ENCODE assay signal across 9 mouse cellular contexts in genomic region chr12:85150321-85151001, GRCm38 (mm10). TPM values are rescaled to one million over a fixed set of nuclear protein-coding genes. Genes with fewer than 3 reads are reported as not detected.
DNase-seq lines count a peak whose midpoint lies in the region; ATAC-seq and TF ChIP-seq lines count a peak whose summit lies in the region.
"Had no signal": no experiment of that assay in that cellular context is flagged by ENCODE, and none has a peak within 500 bp of the region (broad histone marks: within the 10 kb centered on the region; RNA-seq: fewer than 3 reads in every experiment).

No protein-coding gene starts in this region.

- no peaks in the 10 kb centered on the region for H3K36me3 ChIP-seq in forebrain, embryonic 11.5 days (ENCODE audit: control insufficient read depth, insufficient read depth, low read length)
- no peaks in the 10 kb centered on the region for H3K36me3 ChIP-seq in limb, embryonic 12.5 days

- TF ChIP-seq POLR2A in olfactory bulb, adult 2 months (IDR thresholded peaks at IDR 0.05; ENCODE audit: insufficient read depth, low read depth, low read length), result no peak

- H3K4me3 ChIP-seq in layer of hippocampus, adult 2 months, result peak overlapping the region; percentile 84
- peak overlapping the region; percentile 27 for H3K4me3 ChIP-seq in forebrain, embryonic 11.5 days (ENCODE audit: low read depth, low read length)
- peak overlapping the region; percentile 22 for H3K4me3 ChIP-seq in limb, embryonic 12.5 days (replicated peaks)
- peak overlapping the region; percentile 71 for H3K4me3 ChIP-seq in olfactory bulb, adult 2 months (ENCODE audit: insufficient read depth, low read depth, low read length)

- no peaks in the 10 kb centered on the region for H3K4me1 ChIP-seq in forebrain, embryonic 11.5 days (replicated peaks; ENCODE audit: control insufficient read depth, insufficient read depth, low read length)
- peaks cover 20% of the 10 kb centered on the region for H3K4me1 ChIP-seq in limb, embryonic 12.5 days (replicated peaks)
- H3K4me1 ChIP-seq in olfactory bulb, adult 2 months (ENCODE audit: control insufficient read depth, insufficient read depth, low read length), result peaks cover 23% of the 10 kb centered on the region

- no peaks in the 10 kb centered on the region for H3K9me3 ChIP-seq in forebrain, embryonic 11.5 days (ENCODE audit: control insufficient read depth, low read length)
- H3K9me3 ChIP-seq in limb, embryonic 12.5 days, result no peaks in the 10 kb centered on the region

- no peak for DNase-seq in layer of hippocampus, adult 2 months (ENCODE audit: low spot score in 2 of 2)
- DNase-seq in layer of hippocampus, postnatal 36 days, result no peak
- DNase-seq in forebrain, embryonic 11.5 days (ENCODE audit: low spot score), result no peak
- no peak for DNase-seq in thymus, postnatal 14 days
- DNase-seq in left cerebral cortex, postnatal 4 days, result no peak
- no peak for DNase-seq in gastrocnemius, postnatal 14 days

- H3K9ac ChIP-seq in forebrain, embryonic 11.5 days (ENCODE audit: low read length), result peak overlapping the region; percentile 44
- H3K9ac ChIP-seq in limb, embryonic 12.5 days (replicated peaks), result no peak overlapping the region; the same call in 1 of the 2 replicates

- ATAC-seq in forebrain, embryonic 11.5 days (replicated peaks; ENCODE audit: low FRiP score), result no peak
- no peak for ATAC-seq in limb, embryonic 12.5 days (ENCODE audit: insufficient number of reproducible peaks, insufficient read depth, low FRiP score, low TSS enrichment, low read depth)

- H3K27me3 ChIP-seq in forebrain, embryonic 11.5 days (ENCODE audit: control insufficient read depth, insufficient read depth, low read length), result peaks cover 7% of the 10 kb centered on the region
- H3K27me3 ChIP-seq in limb, embryonic 12.5 days, result peaks cover 42% of the 10 kb centered on the region

- intact Hi-C loops in left cerebral cortex, postnatal 4 days (cut with DNase I), result no loop called here
- intact Hi-C loops in gastrocnemius, postnatal 14 days (cut with DNase I; ENCODE audit: low total_unique reads), result no loop called here

- H3K4me2 ChIP-seq in forebrain, embryonic 11.5 days (ENCODE audit: low read depth, low read length, severe bottlenecking), result peak overlapping the region; percentile 51
- peak overlapping the region; percentile 46 for H3K4me2 ChIP-seq in limb, embryonic 12.5 days

- TF ChIP-seq CTCF in layer of hippocampus, adult 2 months (conservative IDR thresholded peaks at IDR 0.05), result no peak
- TF ChIP-seq CTCF in olfactory bulb, adult 2 months (IDR thresholded peaks at IDR 0.05; ENCODE audit: insufficient read depth, low read depth, low read length), result no peak

- 11% methylated on average over 20 of the region's 20 CpGs for WGBS in forebrain, embryonic 11.5 days
- 11% methylated on average over 20 of the region's 20 CpGs for WGBS in limb, embryonic 12.5 days
- 13% methylated on average over 20 of the region's 20 CpGs for WGBS in olfactory bulb, adult 2 months

- peak overlapping the region; percentile 96 for H3K27ac ChIP-seq in layer of hippocampus, adult 2 months
- H3K27ac ChIP-seq in forebrain, embryonic 11.5 days (ENCODE audit: low read depth, low read length), result no peak overlapping the region
- H3K27ac ChIP-seq in limb, embryonic 12.5 days, result no peak overlapping the region
- H3K27ac ChIP-seq in olfactory bulb, adult 2 months (ENCODE audit: insufficient read depth, low read depth, low read length), result peak overlapping the region; percentile 55

RNA-seq across cellular contexts. Expression of gene Rps6kl1, which starts 0.6 kb away (rescaled TPM):
- total RNA-seq in layer of hippocampus, adult 2 months (2021), result 10 to 100 TPM; 39.0 to 40.0 TPM
- total RNA-seq in layer of hippocampus, postnatal 36 days (2021), result 10 to 100 TPM; 39.9 to 40.2 TPM
- 1.9 and 2.8 TPM in 2 replicates for polyA plus RNA-seq in forebrain, embryonic 11.5 days (2014; fragmentation: Nextera tagmentation; extraction: Ambion mirVana)
- polyA plus RNA-seq in limb, embryonic 12.5 days (2016; fragmentation: Nextera tagmentation; extraction: Ambion mirVana), result 0.46 and 0.56 TPM in 2 replicates
- not detected in 2 replicates for polyA plus RNA-seq in olfactory bulb, adult 2 months (2012; ENCODE audit: insufficient read depth, insufficient read length, low replicate concordance, missing spikeins)
- total RNA-seq in left cerebral cortex, postnatal 4 days (2021), result 10 to 100 TPM; 41.2 to 44.1 TPM
- total RNA-seq in gastrocnemius, postnatal 14 days (2021), result under 1 TPM; 0.51 to 0.89 TPM
- total RNA-seq: hematopoietic stem cell, adult 5-6 weeks had no signal

RNA-seq across cellular contexts. Expression of gene Pgf, which starts 27.1 kb away (rescaled TPM):
- total RNA-seq in layer of hippocampus, adult 2 months (2021), result 1 to 10 TPM; 4.7 to 5.2 TPM
- 1 to 10 TPM; 4.2 to 4.5 TPM for total RNA-seq in layer of hippocampus, postnatal 36 days (2021)
- polyA plus RNA-seq in forebrain, embryonic 11.5 days (2014; fragmentation: Nextera tagmentation; extraction: Ambion mirVana), result 3.1 and 3.7 TPM in 2 replicates
- polyA plus RNA-seq in limb, embryonic 12.5 days (2016; fragmentation: Nextera tagmentation; extraction: Ambion mirVana), result 17.0 and 17.8 TPM in 2 replicates
- polyA plus RNA-seq in olfactory bulb, adult 2 months (2012; ENCODE audit: insufficient read depth, insufficient read length, low replicate concordance, missing spikeins), result not detected in 2 replicates
- 1 to 10 TPM; 5.1 to 6.4 TPM for total RNA-seq in left cerebral cortex, postnatal 4 days (2021)
- 1 to 10 TPM; 2.2 to 2.3 TPM for total RNA-seq in gastrocnemius, postnatal 14 days (2021)

RNA-seq across cellular contexts. Expression of gene Dlst, which starts 39.8 kb away (rescaled TPM):
- total RNA-seq in layer of hippocampus, adult 2 months (2021), result 100 to 1,000 TPM; 145 to 155 TPM
- 100 to 1,000 TPM; 145 to 152 TPM for total RNA-seq in layer of hippocampus, postnatal 36 days (2021)
- polyA plus RNA-seq in forebrain, embryonic 11.5 days (2014; fragmentation: Nextera tagmentation; extraction: Ambion mirVana), result 118 TPM in 2 replicates
- polyA plus RNA-seq in limb, embryonic 12.5 days (2016; fragmentation: Nextera tagmentation; extraction: Ambion mirVana), result 113 and 115 TPM in 2 replicates
- not detected in 2 replicates for polyA plus RNA-seq in olfactory bulb, adult 2 months (2012; ENCODE audit: insufficient read depth, insufficient read length, low replicate concordance, missing spikeins)
- 100 to 1,000 TPM; 157 to 166 TPM for total RNA-seq in left cerebral cortex, postnatal 4 days (2021)
- total RNA-seq in gastrocnemius, postnatal 14 days (2021), result 100 to 1,000 TPM; 291 to 372 TPM

RNA-seq across cellular contexts. Expression of gene Prox2, which starts 39.9 kb away (rescaled TPM):
- 1 to 10 TPM; 2.0 to 2.2 TPM for total RNA-seq in layer of hippocampus, adult 2 months (2021)
- total RNA-seq in layer of hippocampus, postnatal 36 days (2021), result 1 to 10 TPM; 1.7 to 2.0 TPM
- 2.5 and 3.5 TPM in 2 replicates for polyA plus RNA-seq in forebrain, embryonic 11.5 days (2014; fragmentation: Nextera tagmentation; extraction: Ambion mirVana)
- 3.0 and 4.2 TPM in 2 replicates for polyA plus RNA-seq in limb, embryonic 12.5 days (2016; fragmentation: Nextera tagmentation; extraction: Ambion mirVana)
- polyA plus RNA-seq in olfactory bulb, adult 2 months (2012; ENCODE audit: insufficient read depth, insufficient read length, low replicate concordance, missing spikeins), result not detected in 2 replicates
- total RNA-seq in left cerebral cortex, postnatal 4 days (2021), result 1 to 10 TPM in 1 of 2 experiments, under 1 TPM in 1; 0.64 to 1.5 TPM
- 1 to 10 TPM; 2.1 to 2.2 TPM for total RNA-seq in gastrocnemius, postnatal 14 days (2021)

Comparison
In these comparisons a context has a peak if more than half of its experiments do, and no peak if none do; other contexts are left out.
1. H3K27ac ChIP-seq: peak in layer of hippocampus, adult 2 months (single experiment) and olfactory bulb, adult 2 months (single experiment); none in forebrain, embryonic 11.5 days (single experiment) and limb, embryonic 12.5 days (single experiment).
2. H3K4me3 ChIP-seq: peak in every context shown above with its lines; median percentile 84 in layer of hippocampus, adult 2 months; 71 in olfactory bulb, adult 2 months; 27 in forebrain, embryonic 11.5 days; 22 in limb, embryonic 12.5 days.
3. RNA of gene Rps6kl1, which starts 0.6 kb away (total RNA-seq): 41.2 to 44.1 TPM in left cerebral cortex, postnatal 4 days, 39.9 to 40.2 TPM in layer of hippocampus, postnatal 36 days and 39.0 to 40.0 TPM in layer of hippocampus, adult 2 months; 0.51 to 0.89 TPM in gastrocnemius, postnatal 14 days; every median in the first group is over 10 times any median in the second.